Mouse (Mus musculus) forebrain, embryonic 14.5 days (tissue): ENCODE measurements around the gene Ambra1. TPM values are rescaled to one million over a fixed set of nuclear protein-coding genes. Genes with fewer than 3 reads are reported as not detected.

ENCODE experiments used
- ATAC-seq: fragments of 200-750 bp; cut with Nextera tagmentation; 2 replicates; pipeline ENCODE4 v1.8.0; 2017; ENCODE audit warnings: mild to moderate bottlenecking, moderate library complexity
- DNase-seq: peaks from one replicate; pipeline ENCODE4 v3.0.0-alpha.2; 2015; ENCODE audit warnings: low spot score
- H3K27ac ChIP-seq: fragments of 300-500 bp; sonication (generic); 2 replicates; pipeline ENCODE4 v1.5.1; 2014; ENCODE audit warnings: low read depth, mild to moderate bottlenecking, control low read depth, low read length, moderate library complexity
- H3K27me3 ChIP-seq: fragments of 300-500 bp; sonication (generic); replicated peaks from 2 replicates; pipeline ENCODE4 v1.6.1; 2014; ENCODE audit warnings: low read length, control low read depth, mixed read lengths; ENCODE audit not compliant: control insufficient read depth, insufficient read depth
- H3K36me3 ChIP-seq: fragments of 300-500 bp; sonication (generic); 2 replicates; pipeline ENCODE4 v1.6.1; 2014; ENCODE audit warnings: low read length, control low read depth; ENCODE audit not compliant: control insufficient read depth, insufficient read depth
- H3K4me1 ChIP-seq: fragments of 300-500 bp; sonication (generic); 2 replicates; pipeline ENCODE4 v1.6.1; 2014; ENCODE audit warnings: antibody characterized with exemption, low read length, control low read depth; ENCODE audit not compliant: control insufficient read depth, insufficient read depth
- H3K4me2 ChIP-seq: fragments of 300-500 bp; sonication (generic); 2 replicates; pipeline ENCODE4 v1.6.1; 2014; ENCODE audit warnings: mild to moderate bottlenecking, control low read depth, low read length
- H3K4me3 ChIP-seq: fragments of 300-500 bp; sonication (generic); 2 replicates; pipeline ENCODE4 v1.5.1; 2014; ENCODE audit warnings: low read depth, low read length, control low read depth
- H3K9ac ChIP-seq: fragments of 300-500 bp; sonication (generic); 2 replicates; pipeline ENCODE4 v1.6.1; 2014; ENCODE audit warnings: mild to moderate bottlenecking, low read length, control low read depth, moderate library complexity
- H3K9me3 ChIP-seq: fragments of 300-500 bp; sonication (generic); replicated peaks from 2 replicates; pipeline ENCODE4 v1.6.1; 2016; ENCODE audit warnings: low read length, control low read depth, mixed read lengths; ENCODE audit not compliant: control insufficient read depth
- WGBS: fragments of 180-500 bp; shearing (Covaris S2); extraction: QIAGEN DNeasy Blood & Tissue Kit; methylation state at CpG from one replicate; pipeline ENCODE4 v1.1.7; 2014; 5-methylcytosine and 5-hydroxymethylcytosine counted together
- polyA plus RNA-seq: library from polyadenylated mRNA; unstranded; fragments of >200 nt; fragmentation: Nextera tagmentation; extraction: Ambion mirVana; gene quantifications from 2 replicates; pipeline ENCODE4 v1.2.1, GENCODE M21; 2014

The Ambra1 gene
- polyA plus RNA-seq, 1 experiment from 2014 or later = 14.8 TPM

GRCm38 (mm10) chr2:91706456-91706855, 23.5 kb upstream of the Ambra1 start:
- H3K36me3 ChIP-seq = no peaks in the 10 kb centered on the region
- peaks cover 6% of the 10 kb centered on the region; the same call in 1 of the 2 replicates for H3K4me1 ChIP-seq
- ATAC-seq = no peak
- no peaks in the 10 kb centered on the region for H3K27me3 ChIP-seq
- H3K9me3 ChIP-seq = no peaks in the 10 kb centered on the region
- H3K4me2 ChIP-seq = no peak overlapping the region
- DNase-seq = no peak
- no peak overlapping the region for H3K9ac ChIP-seq
- no peak overlapping the region for H3K4me3 ChIP-seq
- no peak overlapping the region for H3K27ac ChIP-seq

GRCm38 (mm10) chr2:91708361-91708760, 21.6 kb upstream of the Ambra1 start:
- Histone ChIP-seq H3K27me3 (no peaks in the 10 kb centered on the region), H3K4me1 (peaks cover 6% of the 10 kb centered on the region; the same call in 1 of the 2 replicates), H3K4me2 (no peak overlapping the region), H3K4me3 (no peak overlapping the region), H3K36me3 (no peaks in the 10 kb centered on the region), H3K9ac (no peak overlapping the region), H3K27ac (no peak overlapping the region), H3K9me3 (no peaks in the 10 kb centered on the region)
- ATAC-seq (no peak), DNase-seq (no peak)
- WGBS = 96% methylated on average over 6 of the region's 6 CpGs

GRCm38 (mm10) chr2:91710272-91711234, 19.4 kb upstream of the Ambra1 start, which contains the start of the genes Atg13 and Harbi1:
Gene Atg13 (minus strand): TSS chr2:91710576.
Gene Harbi1 (plus strand): TSS chr2:91710852.
- Histone ChIP-seq H3K4me1 (peaks cover 6% of the 10 kb centered on the region; the same call in 1 of the 2 replicates), H3K9me3 (no peaks in the 10 kb centered on the region), H3K9ac (peak within 1 kb of the TSS; percentile 83), H3K4me2 (peak within 1 kb of the TSS; percentile 88), H3K4me3 (peak within 1 kb of the TSS; percentile 87), H3K27ac (peak within 1 kb of the TSS; percentile 60), H3K27me3 (no peaks in the 10 kb centered on the region), H3K36me3 (no peaks in the 10 kb centered on the region)
- DNase-seq (peak; percentile 95), ATAC-seq (peak; percentile 100)
- under 1% methylated on average over 66 of the region's 66 CpGs for WGBS

- peak overlapping the region; percentile 88 for H3K4me2 ChIP-seq
- peak overlapping the region; percentile 87 for H3K4me3 ChIP-seq
- ATAC-seq = no peak
- H3K9ac ChIP-seq = peak overlapping the region; percentile 83
- H3K27ac ChIP-seq = peak overlapping the region; percentile 60; the same call in 1 of the 2 replicates
- no peaks in the 10 kb centered on the region for H3K36me3 ChIP-seq
- H3K9me3 ChIP-seq = no peaks in the 10 kb centered on the region
- peaks cover 6% of the 10 kb centered on the region; the same call in 1 of the 2 replicates for H3K4me1 ChIP-seq
- DNase-seq = peak; percentile 8
- WGBS = 5% methylated on average over 8 of the region's 8 CpGs
- H3K27me3 ChIP-seq = no peaks in the 10 kb centered on the region
Observed at GRCm38 (mm10) chr2:91711256-91711925, 18.5 kb upstream of the Ambra1 start.

- no peak overlapping the region for H3K4me3 ChIP-seq
- no peak for DNase-seq
- no peaks in the 10 kb centered on the region for H3K36me3 ChIP-seq
- no peak overlapping the region for H3K27ac ChIP-seq
- no peak overlapping the region for H3K4me2 ChIP-seq
- WGBS = 79% methylated on average over 1 of the region's 1 CpGs
- H3K9me3 ChIP-seq = no peaks in the 10 kb centered on the region
- no peaks in the 10 kb centered on the region; the same call in 1 of the 2 replicates for H3K4me1 ChIP-seq
- ATAC-seq = no peak
- no peak overlapping the region for H3K9ac ChIP-seq
- H3K27me3 ChIP-seq = no peaks in the 10 kb centered on the region
Observed at GRCm38 (mm10) chr2:91714921-91715320, 15.0 kb upstream of the Ambra1 start.

- DNase-seq (no peak), ATAC-seq (no peak)
- H3K27ac ChIP-seq = no peak overlapping the region
Observed at GRCm38 (mm10) chr2:91718276-91718675, 11.7 kb upstream of the Ambra1 start.

GRCm38 (mm10) chr2:91723382-91723781, 6.6 kb upstream of the Ambra1 start:
- 82% methylated on average over 4 of the region's 4 CpGs for WGBS
- no peak overlapping the region for H3K4me3 ChIP-seq
- no peak overlapping the region for H3K9ac ChIP-seq
- DNase-seq = no peak
- no peaks in the 10 kb centered on the region for H3K4me1 ChIP-seq
- H3K4me2 ChIP-seq = no peak overlapping the region
- H3K27ac ChIP-seq = no peak overlapping the region
- ATAC-seq = no peak
- peaks cover 10% of the 10 kb centered on the region for H3K36me3 ChIP-seq
- no peaks in the 10 kb centered on the region for H3K9me3 ChIP-seq
- no peaks in the 10 kb centered on the region for H3K27me3 ChIP-seq

More at GRCm38 (mm10) chr2:91718276-91718675, 11.7 kb upstream of the Ambra1 start:
- WGBS = 91% methylated on average over 6 of the region's 6 CpGs
- H3K9ac ChIP-seq = no peak overlapping the region
- peaks cover 10% of the 10 kb centered on the region for H3K36me3 ChIP-seq
- no peak overlapping the region for H3K4me3 ChIP-seq
- H3K27me3 ChIP-seq = no peaks in the 10 kb centered on the region
- H3K9me3 ChIP-seq = no peaks in the 10 kb centered on the region
- H3K4me2 ChIP-seq = no peak overlapping the region
- no peaks in the 10 kb centered on the region for H3K4me1 ChIP-seq

- no peaks in the 10 kb centered on the region for H3K4me1 ChIP-seq
- no peak for ATAC-seq
- no peaks in the 10 kb centered on the region for H3K27me3 ChIP-seq
- H3K27ac ChIP-seq = no peak overlapping the region
- H3K4me3 ChIP-seq = no peak overlapping the region
- no peaks in the 10 kb centered on the region for H3K9me3 ChIP-seq
- DNase-seq = no peak
- no peak overlapping the region for H3K9ac ChIP-seq
- H3K4me2 ChIP-seq = no peak overlapping the region
- H3K36me3 ChIP-seq = peaks cover 10% of the 10 kb centered on the region
Observed at GRCm38 (mm10) chr2:91723951-91724350, 6.0 kb upstream of the Ambra1 start.
